In genomic region chr8:116045526-116045925, GRCm38 (mm10) we compare ENCODE assay signal across 14 mouse cellular contexts.
DNase-seq lines count a peak whose midpoint lies in the region.
"Had no signal": no experiment of that assay in that cellular context is flagged by ENCODE, and none has a peak within 500 bp of the region (broad histone marks: within the 10 kb centered on the region; RNA-seq: fewer than 3 reads in every experiment).

No protein-coding gene starts in this region.

- DNase-seq in heart, adult 11 months = peak; percentile 42
- no peak for DNase-seq in heart, adult 9 months (ENCODE audit: low spot score in 2 of 2)
- peak; percentile 84 to 90 for DNase-seq in cerebellum, adult 18-20 months
- peak; percentile 90 for DNase-seq in cerebellum, adult 9-11 months
- peak; percentile 80 to 86 for DNase-seq in cerebellum, postnatal 36 days
- no peak for DNase-seq in lung, adult 18-20 months
- DNase-seq in kidney, adult 18-20 months = no peak
- no peak for DNase-seq in ovary, postnatal 36 days (ENCODE audit: low spot score)
- DNase-seq: adrenal gland, postnatal 10 days; gastrocnemius, adult 2 months; gastrocnemius, postnatal 25 days; heart, postnatal 10 days; heart, postnatal 4 days; kidney, adult 11 months had no signal

Comparison
In these comparisons a context has a peak if more than half of its experiments do, and no peak if none do; other contexts are left out.
1. DNase-seq: peak in heart, adult 11 months (single experiment), cerebellum, adult 18-20 months (2 of 2), cerebellum, adult 9-11 months (single experiment) and cerebellum, postnatal 36 days (2 of 2); none in heart, adult 9 months (0 of 2), lung, adult 18-20 months (0 of 2), kidney, adult 18-20 months (single experiment) and ovary, postnatal 36 days (single experiment).